Mouse (Mus musculus) bone marrow macrophage, adult 2 months (primary cell): Measurements from ENCODE around the gene Zfp385b.

ENCODE experiments used
- CTCF ChIP-seq: IDR thresholded peaks from 2 replicates; pipeline ENCODE4 v1.5.1; 2012; ENCODE audit warnings: low read depth, mild to moderate bottlenecking, low read length, moderate library complexity
- POLR2A ChIP-seq: IDR thresholded peaks from 2 replicates; pipeline ENCODE4 v1.6.1; 2012; ENCODE audit warnings: mild to moderate bottlenecking, low read depth, low read length, borderline replicate concordance

GRCm38 (mm10) chr2:77461413-77461812, 358.0 kb downstream of the Zfp385b start:
- no peak for TF ChIP-seq POLR2A
- TF ChIP-seq CTCF, result no peak
